Mouse (Mus musculus) layer of hippocampus, adult 2 months (tissue): Measurements from ENCODE around the gene Cd79a. TPM values are rescaled to one million over a fixed set of nuclear protein-coding genes. Genes with fewer than 3 reads are reported as not detected.

Source experiments
- DNase-seq, 2 experiments: peaks; one replicate each; pipeline ENCODE4 v3.0.0; 2022; ENCODE audit warnings: low spot score in 2 of 2
- H3K27ac ChIP-seq: fragments of 200-600 bp; 2 replicates; pipeline ENCODE4 v1.8.1; 2022
- H3K4me3 ChIP-seq: fragments of 200-600 bp; 2 replicates; pipeline ENCODE4 v1.8.1; 2022; ENCODE audit warnings: mild to moderate bottlenecking
- CTCF ChIP-seq: fragments of 200-600 bp; conservative IDR thresholded peaks from 2 replicates; pipeline ENCODE4 v1.8.1; 2022; ENCODE audit warnings: antibody characterized with exemption, mild to moderate bottlenecking, moderate library complexity
- total RNA-seq, 2 experiments: library from RNA; stranded (reverse); gene quantifications; 2 replicates each; pipeline ENCODE4 v1.2.3; 2021

Cd79a gene
- total RNA-seq, 2 experiments from 2014 or later: not detected

DNA sequence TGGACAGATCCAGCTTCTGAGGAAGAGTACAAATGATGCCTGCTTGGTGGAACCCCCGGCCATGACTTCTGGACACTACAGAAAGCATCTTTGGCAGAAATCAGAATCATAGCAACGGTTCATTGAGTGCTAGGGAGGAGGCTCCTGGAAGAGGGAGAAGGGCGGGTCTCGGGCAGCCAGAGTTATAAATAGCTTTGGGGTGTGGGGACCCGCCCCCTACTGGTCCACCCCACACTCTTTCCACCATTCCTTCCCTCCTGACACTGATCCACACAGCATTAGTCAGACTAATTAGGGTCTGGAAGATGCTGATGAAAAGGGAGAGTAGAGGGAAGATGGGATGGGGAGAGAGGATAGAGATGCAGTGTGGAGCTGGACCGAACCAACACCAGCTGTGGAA, 9.4 kb downstream of the Cd79a start:
- no peak overlapping the region for H3K4me3 ChIP-seq
- TF ChIP-seq CTCF: 0 out of 2 replicates have a peak, but pooled peaks have one; percentile 8
- no peak for DNase-seq
- H3K27ac ChIP-seq: no peak overlapping the region; the same call in 1 of the 2 replicates

DNA sequence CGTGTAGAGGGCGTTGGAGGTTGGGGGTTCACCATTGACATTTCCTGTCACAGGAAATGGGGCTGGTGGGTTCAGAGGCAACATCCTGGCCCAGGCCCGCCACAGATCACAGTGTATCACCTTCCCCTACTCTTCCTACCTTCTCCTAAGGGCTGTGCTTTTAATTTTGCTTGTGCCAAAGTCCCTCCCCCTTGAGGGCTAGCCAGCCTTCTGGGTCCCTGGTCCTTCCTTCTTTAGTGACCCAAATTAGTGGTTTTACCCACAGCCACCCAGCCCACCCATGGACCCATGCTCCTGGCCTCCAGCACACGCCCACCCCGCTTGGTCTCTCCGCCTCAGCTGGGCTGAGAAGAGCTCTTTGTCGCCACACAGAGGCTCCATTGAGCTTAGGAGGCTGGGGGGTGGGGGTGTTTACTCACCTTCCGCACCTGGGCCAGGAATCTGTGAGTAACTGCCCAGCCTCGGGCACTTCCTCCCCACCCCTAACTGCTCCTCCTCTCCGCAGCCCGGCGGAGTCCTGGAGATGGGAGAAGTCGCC, 10.1 kb downstream of the Cd79a start:
- TF ChIP-seq CTCF: 0 out of 2 replicates have a peak, but pooled peaks have one; percentile 4
- DNase-seq: no peak
- H3K4me3 ChIP-seq: no peak overlapping the region
- H3K27ac ChIP-seq: no peak overlapping the region; the same call in 1 of the 2 replicates

DNA sequence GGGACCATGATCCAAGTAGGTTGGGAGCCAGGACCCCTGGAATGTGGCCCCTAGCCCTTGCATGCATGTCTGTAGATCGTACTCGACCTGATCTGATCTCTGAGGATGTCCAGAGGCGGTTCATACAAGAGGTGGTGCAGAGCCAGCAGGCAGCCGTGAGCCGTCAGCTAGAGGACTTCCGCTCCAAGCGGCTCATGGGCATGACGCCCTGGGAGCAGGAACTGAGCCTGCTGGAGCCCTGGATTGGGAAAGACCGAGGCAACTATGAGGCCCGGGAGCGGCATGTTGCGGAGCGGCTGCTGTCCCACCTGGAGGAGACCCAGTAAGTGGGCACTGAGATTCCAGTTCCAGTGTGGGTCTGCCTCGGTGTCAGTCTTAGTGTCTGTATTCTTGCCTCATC, 15.3 kb downstream of the Cd79a start:
- no peak for DNase-seq
- TF ChIP-seq CTCF: no peak
- H3K27ac ChIP-seq: no peak overlapping the region
- no peak overlapping the region for H3K4me3 ChIP-seq

DNA sequence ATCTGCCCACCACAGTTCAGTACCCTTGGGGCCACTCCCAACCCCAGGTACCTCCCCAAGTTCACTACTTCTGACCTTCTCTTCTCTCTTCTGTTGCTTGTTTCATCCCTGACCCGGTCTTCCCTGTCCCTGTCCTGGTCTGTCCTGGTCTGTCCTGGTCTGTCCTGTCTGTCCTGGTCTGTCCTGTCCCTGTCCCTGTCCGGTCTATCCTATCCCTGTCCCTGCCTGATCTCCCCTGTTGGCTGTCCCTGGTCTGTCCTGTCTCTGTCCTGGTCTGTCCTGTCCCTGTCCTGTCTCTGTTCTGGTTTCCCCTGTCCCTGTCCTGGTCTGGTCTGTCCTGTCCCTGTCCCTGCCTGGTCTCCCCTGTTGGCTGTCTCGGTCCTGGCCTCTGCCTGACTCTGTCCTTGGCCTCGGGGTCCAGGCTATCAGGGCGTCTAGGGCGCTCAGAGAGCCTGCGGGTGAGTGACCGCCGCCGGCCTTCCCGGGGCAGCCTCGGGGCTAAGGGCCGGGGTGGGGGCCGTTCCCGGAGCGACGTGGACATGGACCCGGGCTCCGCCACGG, 21.7 kb downstream of the Cd79a start:
- no peak for DNase-seq
- H3K4me3 ChIP-seq: no peak overlapping the region
- H3K27ac ChIP-seq: no peak overlapping the region
- no peak for TF ChIP-seq CTCF

DNA sequence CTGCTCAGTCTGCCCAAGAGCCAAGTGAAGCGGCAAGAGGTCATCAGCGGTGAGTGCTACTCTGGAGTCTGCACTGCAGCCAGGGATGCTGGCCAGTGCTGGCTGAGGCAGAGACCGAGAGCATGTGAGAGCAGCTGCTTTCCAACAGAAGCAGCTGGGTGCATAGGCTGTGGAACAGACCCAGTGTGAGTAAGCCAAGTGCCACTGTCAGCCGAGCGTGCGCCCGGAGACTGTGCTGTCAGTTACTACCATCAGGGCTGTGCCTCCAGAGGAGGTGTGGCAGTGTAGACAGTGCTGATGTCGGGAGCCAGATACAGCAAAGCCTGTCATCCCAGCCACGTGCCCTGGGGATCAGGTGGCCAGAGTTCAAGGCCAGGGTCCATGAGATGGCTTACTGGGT, 22.5 kb downstream of the Cd79a start:
- Histone ChIP-seq H3K4me3 (no peak overlapping the region), H3K27ac (peak overlapping the region; percentile 20; the same call in 1 of the 2 replicates)
- TF ChIP-seq CTCF: no peak
- DNase-seq: peak; percentile 50 to 60

DNA sequence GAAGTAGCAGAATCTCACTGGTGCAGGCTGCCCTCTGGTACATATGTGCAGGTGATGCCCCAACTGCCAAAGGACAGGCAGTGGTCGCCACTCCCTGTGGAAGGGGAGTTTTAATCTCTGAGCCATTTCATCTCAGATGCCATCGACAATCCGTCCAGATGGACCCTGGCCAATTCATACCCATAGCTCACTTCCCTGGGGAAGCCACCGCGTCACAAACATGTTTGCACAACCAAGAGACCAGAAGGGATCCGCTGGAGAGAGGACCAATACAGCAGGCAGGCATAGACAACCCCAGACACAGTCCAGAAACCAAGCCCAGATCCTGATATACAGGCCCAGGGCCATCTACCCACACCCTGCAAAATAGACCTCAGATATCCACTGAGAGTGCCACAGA, 33.3 kb downstream of the Cd79a start:
- no peak for DNase-seq
- no peak overlapping the region for H3K4me3 ChIP-seq
- TF ChIP-seq CTCF: no peak
- no peak overlapping the region for H3K27ac ChIP-seq

DNA sequence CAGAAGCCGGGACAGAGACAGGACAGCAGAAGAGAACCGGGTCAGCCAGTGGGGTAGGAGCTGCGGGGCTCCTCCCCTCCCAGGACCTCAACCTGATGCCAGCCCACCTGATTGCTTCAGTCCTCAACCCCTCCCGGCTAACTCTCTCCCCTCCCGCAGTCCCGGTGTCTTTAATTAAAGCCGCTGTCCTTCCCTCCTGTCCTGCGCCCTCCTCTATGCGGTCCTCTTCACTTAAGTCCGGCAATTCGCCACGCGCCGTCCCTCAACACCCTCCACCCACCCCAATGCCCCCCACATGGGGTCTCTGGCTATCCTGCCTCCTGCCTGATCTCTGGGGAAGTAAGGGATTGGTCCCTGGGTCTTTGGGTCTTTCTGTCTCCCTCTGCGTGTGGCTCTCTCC, 34.5 kb downstream of the Cd79a start:
- no peak for DNase-seq
- Histone ChIP-seq H3K4me3 (no peak overlapping the region), H3K27ac (no peak overlapping the region)
- no peak for TF ChIP-seq CTCF

DNA sequence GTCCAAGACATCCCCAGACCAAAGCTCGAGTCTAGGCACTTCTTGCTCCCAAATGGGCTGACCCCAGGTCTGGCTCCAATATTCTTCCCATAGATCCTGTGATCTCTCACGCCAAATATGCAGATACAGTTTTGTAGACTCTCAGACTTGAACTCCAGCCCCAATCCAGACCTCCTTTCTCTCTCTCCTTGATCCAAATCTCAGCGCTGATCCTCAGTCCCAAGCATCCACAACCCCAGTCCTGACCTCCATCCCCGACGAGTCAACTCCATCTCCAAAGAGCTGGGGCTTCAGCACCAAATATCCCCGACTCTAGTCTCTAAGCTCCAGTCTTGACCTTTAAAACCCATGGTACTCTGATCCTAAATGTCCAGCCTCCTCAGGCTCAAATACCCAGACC, 46.5 kb downstream of the Cd79a start:
- H3K4me3 ChIP-seq: no peak overlapping the region
- no peak overlapping the region for H3K27ac ChIP-seq
- TF ChIP-seq CTCF: no peak
- no peak for DNase-seq

DNA sequence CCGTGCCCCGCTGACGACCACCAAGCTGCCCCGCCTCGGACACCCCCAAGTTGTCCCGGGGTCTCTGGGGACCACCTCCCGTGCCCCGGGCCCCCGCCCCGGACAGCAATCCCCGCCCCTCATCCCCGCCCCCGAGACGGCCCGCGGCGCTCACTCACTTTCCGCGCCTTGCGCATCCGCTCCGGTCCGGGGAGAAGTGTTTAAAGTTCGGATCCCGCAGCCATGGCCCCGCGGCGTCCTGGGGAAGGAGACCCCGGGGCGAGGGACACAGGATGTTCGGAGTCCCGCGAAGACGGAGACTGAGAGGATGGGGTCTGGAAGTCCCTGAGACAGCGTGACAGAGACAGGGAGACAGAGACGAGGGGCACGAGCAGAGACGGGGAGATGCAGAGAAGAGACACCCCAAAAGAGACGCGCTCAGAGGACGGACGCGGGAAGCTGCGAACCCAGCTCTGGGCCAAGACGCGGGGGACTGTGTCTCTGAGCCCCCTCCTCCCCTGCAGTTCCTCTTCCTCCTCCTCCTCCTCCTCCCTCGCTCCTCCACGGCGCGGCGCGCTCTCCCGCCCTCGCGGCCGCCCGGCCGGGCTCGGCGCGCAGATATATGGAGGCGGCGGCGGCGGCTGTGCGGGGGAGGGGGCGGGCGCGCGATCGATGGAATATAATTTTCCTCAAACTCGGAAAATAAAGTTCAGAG, 47.2 kb downstream of the Cd79a start, which contains the start of gene Gm4881:
Gene Gm4881 (minus strand): TSS at position 238 of the 694 bp plus-strand sequence.
- DNase-seq: no peak
- no peak within 1 kb of the TSS for H3K27ac ChIP-seq
- peak within 1 kb of the TSS; percentile 17; the same call in 1 of the 2 replicates for H3K4me3 ChIP-seq
- TF ChIP-seq CTCF: no peak

DNA sequence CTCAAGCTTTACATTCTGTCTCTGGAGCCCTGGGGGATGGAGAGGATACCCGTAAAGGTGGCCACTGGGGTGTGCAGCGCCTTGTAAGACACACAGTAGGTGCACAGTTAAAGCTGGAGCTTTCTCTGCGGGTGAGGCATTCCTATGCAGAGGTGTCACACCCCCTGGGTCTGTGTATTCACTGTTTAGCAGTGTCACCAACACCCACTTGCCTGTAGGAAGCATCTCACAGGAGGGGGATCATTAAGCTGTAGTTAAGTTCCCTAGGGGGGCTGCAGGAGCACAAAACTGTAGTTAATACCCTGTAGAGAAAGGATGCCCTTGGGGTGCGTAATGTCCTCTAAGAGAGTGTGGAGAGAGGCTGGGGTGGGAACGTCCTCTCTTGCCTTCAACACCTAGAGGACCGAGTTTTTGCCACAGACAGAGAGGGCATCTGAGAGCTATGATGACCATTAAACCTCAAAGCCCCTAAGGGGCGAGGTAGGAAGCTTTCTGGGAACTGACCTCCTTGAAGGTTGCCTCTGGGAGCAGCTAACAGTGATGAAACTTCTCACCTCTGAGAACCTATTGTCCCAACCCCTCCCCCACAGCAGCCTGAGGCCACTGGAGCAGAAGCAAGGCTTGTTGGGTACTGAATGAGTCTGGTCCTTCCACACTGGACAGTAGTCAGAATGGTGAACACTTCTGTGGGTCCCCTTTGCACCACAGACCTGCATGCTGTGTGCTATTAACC, 50.3 kb downstream of the Cd79a start:
- no peak for TF ChIP-seq CTCF
- Histone ChIP-seq H3K4me3 (no peak overlapping the region), H3K27ac (no peak overlapping the region)
- no peak for DNase-seq

DNA sequence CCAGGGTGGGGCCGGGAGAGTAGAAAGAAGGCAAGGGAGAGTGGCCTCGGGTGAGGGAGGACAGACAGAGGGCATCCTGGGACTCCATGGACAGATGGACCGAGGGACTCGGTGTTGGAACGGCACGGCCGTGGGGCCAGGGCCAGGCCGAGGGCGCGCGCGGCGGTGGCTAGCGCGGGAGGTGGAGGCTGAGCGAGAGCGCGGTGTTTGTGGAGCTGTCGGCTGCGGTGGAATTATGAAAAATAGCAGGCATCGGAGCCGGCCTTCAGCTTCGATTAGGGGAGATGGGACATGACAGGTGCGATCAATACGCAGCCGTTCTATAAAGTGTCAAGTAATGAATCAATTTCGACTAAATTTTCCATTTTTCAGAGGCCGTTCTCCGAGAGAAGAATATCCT, 51.6 kb downstream of the Cd79a start:
- Histone ChIP-seq H3K27ac (no peak overlapping the region), H3K4me3 (no peak overlapping the region)
- no peak for TF ChIP-seq CTCF
- no peak for DNase-seq

DNA sequence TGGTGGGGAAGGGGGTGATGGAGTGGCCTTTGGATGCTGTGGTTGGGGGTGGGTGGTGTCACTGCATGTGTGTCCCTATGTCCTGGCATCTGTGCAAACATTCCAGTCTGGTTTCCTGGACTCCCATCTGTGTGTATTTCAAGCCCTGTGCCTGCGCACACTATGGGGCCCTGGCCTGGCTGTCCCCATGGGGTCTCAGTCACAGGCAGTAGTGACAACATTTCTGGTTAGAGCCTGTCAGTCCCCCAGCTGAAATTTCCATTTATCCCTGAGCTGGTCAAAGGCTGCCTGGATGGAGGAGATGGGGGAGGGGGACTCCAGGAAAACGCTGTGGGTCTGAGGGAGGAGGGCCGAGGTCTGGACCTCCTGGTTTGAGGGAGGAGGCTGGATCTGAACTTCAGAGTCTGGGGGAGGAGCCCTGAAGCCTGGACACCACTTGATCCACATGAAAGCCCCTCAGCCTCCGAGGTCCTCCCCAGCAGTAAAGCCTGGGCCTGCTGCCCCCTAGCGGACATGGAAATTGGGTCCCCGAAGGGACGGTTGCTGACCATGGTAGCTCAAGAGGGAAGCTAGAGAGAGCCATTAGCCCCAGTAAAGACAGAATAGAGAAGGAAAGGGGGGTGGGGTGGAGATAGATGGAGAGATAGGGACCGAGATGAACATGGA, 52.9 kb downstream of the Cd79a start:
- H3K4me3 ChIP-seq: no peak overlapping the region
- TF ChIP-seq CTCF: peak; percentile 86
- no peak overlapping the region for H3K27ac ChIP-seq
- DNase-seq: peak in 1 of 2 experiments; percentile 64

Other genes with a start within 250 kb of the Cd79a start
- not detected for gene Tex101, start 220.7 kb upstream of the Cd79a start, total RNA-seq
- gene BC049730, start 188.1 kb upstream of the Cd79a start, total RNA-seq: not detected
- not detected for gene Gm4763, start 170.5 kb upstream of the Cd79a start, total RNA-seq
- under 1 TPM in 1 of 2 experiments, not detected in 1; 0.41 TPM for gene Cd177, start 137.1 kb upstream of the Cd79a start, total RNA-seq
- gene Ceacam10, start 120.2 kb upstream of the Cd79a start, total RNA-seq: not detected
- gene Gm9844, start 35.2 kb upstream of the Cd79a start, total RNA-seq: 1 to 10 TPM in 1 of 2 experiments, not detected in 1; 1.6 TPM
- not detected for gene Lypd4, start 27.4 kb upstream of the Cd79a start, total RNA-seq
- gene Dmrtc2, start 27.3 kb upstream of the Cd79a start, total RNA-seq: not detected
- gene Rps19, start 13.0 kb upstream of the Cd79a start, total RNA-seq: 100 to 1,000 TPM; 501 to 525 TPM
- gene Arhgef1, start 5.5 kb downstream of the Cd79a start, total RNA-seq: 10 to 100 TPM; 88.3 to 100.0 TPM
- not detected for gene Gm4881, start 47.1 kb downstream of the Cd79a start, total RNA-seq
- gene Rabac1, start 75.4 kb downstream of the Cd79a start, total RNA-seq: 100 to 1,000 TPM; 275 to 315 TPM
- gene Atp1a3, start 108.6 kb downstream of the Cd79a start, total RNA-seq: 1,000 to 10,000 TPM; 2,443 to 2,563 TPM
- 100 to 1,000 TPM; 247 to 248 TPM for gene Grik5, start 175.0 kb downstream of the Cd79a start, total RNA-seq
- gene Zfp574, start 175.2 kb downstream of the Cd79a start, total RNA-seq: 10 to 100 TPM; 29.3 to 30.3 TPM